Mouse (Mus musculus): ENCODE measurements around the gene 1500011B03Rik. TPM values are rescaled to one million over a fixed set of nuclear protein-coding genes. Genes with fewer than 3 reads are reported as not detected.
"Not testable (repeated sequence)": the region's sequence is repeated elsewhere in the genome, so short reads cannot be mapped to it uniquely, and the experiment has no call there.

The 1500011B03Rik gene
- total and polyA plus RNA-seq, 3 experiments, result 47.7 to 75.2 TPM; not detected in 1

- Histone ChIP-seq H3K9ac (ENCODE audit: control insufficient read depth, low read depth, low read length, poor library complexity, severe bottlenecking) (no peak overlapping the region), H3K4me1 (ENCODE audit: control insufficient read depth in 1 of 2, insufficient read depth in 2 of 2, low read length in 2 of 2) (no peaks in the 10 kb centered on the region), H3K27me3 (ENCODE audit: control insufficient read depth in 1 of 2, insufficient read depth in 2 of 2, low read length in 2 of 2) (peaks cover 0 to 4% of the 10 kb centered on the region in 2 experiments; a peak in 3 of 4 replicates), H3K27ac (ENCODE audit: control insufficient read depth, low read depth, low read length) (no peak overlapping the region), H3K9me3 (replicated peaks; ENCODE audit: insufficient read depth, low read length) (no peaks in the 10 kb centered on the region), H3K36me3 (ENCODE audit: control insufficient read depth in 1 of 2, insufficient read depth in 2 of 2, low read length in 2 of 2) (no peaks in the 10 kb centered on the region), H3K79me2 (ENCODE audit: control insufficient read depth, insufficient read depth, low read length, poor library complexity) (no peaks in the 10 kb centered on the region), H3K4me3 (ENCODE audit: control insufficient read depth in 1 of 2, insufficient read depth in 1 of 2, low read depth in 2 of 2, low read length in 2 of 2) (no peak overlapping the region)
- TF ChIP-seq UBTF (IDR thresholded peaks at IDR 0.05; ENCODE audit: borderline replicate concordance, insufficient read depth, low read depth, low read length) (no peak), ZC3H11A (IDR thresholded peaks at IDR 0.05; ENCODE audit: low read depth, low read length) (peak; percentile 65), RCOR1 (IDR thresholded peaks at IDR 0.05; ENCODE audit: low read depth, low read length) (peak; percentile 68), POLR2A (IDR thresholded peaks at IDR 0.05; ENCODE audit: control insufficient read depth in 1 of 2, insufficient read depth in 1 of 2, low read depth in 1 of 2, low read length in 2 of 2, poor library complexity in 1 of 2) (no peak), SIN3A (IDR thresholded peaks at IDR 0.05; ENCODE audit: low read length) (no peak), RAD21 (IDR thresholded peaks at IDR 0.05; ENCODE audit: low read depth, low read length) (peak; percentile 62), SMC3 (IDR thresholded peaks at IDR 0.05; ENCODE audit: low read depth, low read length) (peak; percentile 92), CTCF (IDR thresholded peaks at IDR 0.05 in 2 of 3, conservative IDR thresholded peaks at IDR 0.05 in 1 of 3; ENCODE audit: control insufficient read depth in 1 of 3, insufficient read depth in 1 of 3, low read depth in 2 of 3, low read length in 3 of 3, poor library complexity in 1 of 3, severe bottlenecking in 1 of 3) (peak; percentile 65 to 88 (median 83))
- peak; percentile 74 for DNase-seq (ENCODE audit: low read depth, low spot score)
These were observed 36.0 kb upstream of the 1500011B03Rik start for GRCm38 (mm10) chr5:114859253-114859652.

- DNase-seq (ENCODE audit: low read depth, low spot score), result no peak
- H3K4me3 ChIP-seq (ENCODE audit: control insufficient read depth in 1 of 2, insufficient read depth in 1 of 2, low read depth in 2 of 2, low read length in 2 of 2), result no peak within 1 kb of the TSS
- no peak for TF ChIP-seq MYC (IDR thresholded peaks at IDR 0.05; ENCODE audit: low read depth, low read length)
- no peak for TF ChIP-seq HCFC1 (IDR thresholded peaks at IDR 0.05; ENCODE audit: low read depth, low read length)
- TF ChIP-seq RCOR1 (IDR thresholded peaks at IDR 0.05; ENCODE audit: low read depth, low read length), result no peak
- no peak within 1 kb of the TSS for H3K9ac ChIP-seq (ENCODE audit: control insufficient read depth, low read depth, low read length, poor library complexity, severe bottlenecking)
- H3K9me3 ChIP-seq (replicated peaks; ENCODE audit: insufficient read depth, low read length), result no peaks in the 10 kb centered on the region
- no peaks in the 10 kb centered on the region for H3K36me3 ChIP-seq (ENCODE audit: control insufficient read depth in 1 of 2, insufficient read depth in 2 of 2, low read length in 2 of 2)
- H3K27ac ChIP-seq (ENCODE audit: control insufficient read depth, low read depth, low read length), result no peak within 1 kb of the TSS
- H3K4me1 ChIP-seq (ENCODE audit: control insufficient read depth in 1 of 2, insufficient read depth in 2 of 2, low read length in 2 of 2), result no peaks in the 10 kb centered on the region
- peaks cover 0 to 4% of the 10 kb centered on the region in 2 experiments; a peak in 3 of 4 replicates for H3K27me3 ChIP-seq (ENCODE audit: control insufficient read depth in 1 of 2, insufficient read depth in 2 of 2, low read length in 2 of 2)
- H3K79me2 ChIP-seq (ENCODE audit: control insufficient read depth, insufficient read depth, low read length, poor library complexity), result no peaks in the 10 kb centered on the region
These were observed 35.3 kb upstream of the 1500011B03Rik start, which contains the start of gene Gm9936 for GRCm38 (mm10) chr5:114858582-114858981. Gene Gm9936, minus strand, starts transcription at chr5:114858682.

- H3K9ac ChIP-seq (ENCODE audit: control insufficient read depth, low read depth, low read length, poor library complexity, severe bottlenecking); H3K4me1 ChIP-seq (ENCODE audit: control insufficient read depth in 1 of 2, insufficient read depth in 2 of 2, low read length in 2 of 2); H3K27me3 ChIP-seq (ENCODE audit: control insufficient read depth in 1 of 2, insufficient read depth in 2 of 2, low read length in 2 of 2); H3K9me3 ChIP-seq (replicated peaks; ENCODE audit: insufficient read depth, low read length); H3K27ac ChIP-seq (ENCODE audit: control insufficient read depth, low read depth, low read length); H3K36me3 ChIP-seq (ENCODE audit: control insufficient read depth in 1 of 2, insufficient read depth in 2 of 2, low read length in 2 of 2); DNase-seq (ENCODE audit: low read depth, low spot score); H3K4me3 ChIP-seq (ENCODE audit: control insufficient read depth in 1 of 2, insufficient read depth in 1 of 2, low read depth in 2 of 2, low read length in 2 of 2); H3K79me2 ChIP-seq (ENCODE audit: control insufficient read depth, insufficient read depth, low read length, poor library complexity): not testable (repeated sequence)
These were observed 30.1 kb upstream of the 1500011B03Rik start, which contains the start of gene 4930519G04Rik for GRCm38 (mm10) chr5:114853364-114853763. Gene 4930519G04Rik, plus strand, starts transcription at chr5:114853664.

Measured in MEL (cell line).